Mouse (Mus musculus) stomach, postnatal 0 days (tissue): ENCODE data around the gene Ppp1r9a.

Experiments used
- CTCF ChIP-seq: IDR thresholded peaks from 2 replicates; pipeline ENCODE4 v1.5.1; 2016; ENCODE audit warnings: antibody characterized with exemption, low read depth, mild to moderate bottlenecking, moderate library complexity
- EP300 ChIP-seq: optimal IDR thresholded peaks from 2 replicates; pipeline ENCODE3; 2016; ENCODE audit warnings: antibody characterized with exemption

DNA sequence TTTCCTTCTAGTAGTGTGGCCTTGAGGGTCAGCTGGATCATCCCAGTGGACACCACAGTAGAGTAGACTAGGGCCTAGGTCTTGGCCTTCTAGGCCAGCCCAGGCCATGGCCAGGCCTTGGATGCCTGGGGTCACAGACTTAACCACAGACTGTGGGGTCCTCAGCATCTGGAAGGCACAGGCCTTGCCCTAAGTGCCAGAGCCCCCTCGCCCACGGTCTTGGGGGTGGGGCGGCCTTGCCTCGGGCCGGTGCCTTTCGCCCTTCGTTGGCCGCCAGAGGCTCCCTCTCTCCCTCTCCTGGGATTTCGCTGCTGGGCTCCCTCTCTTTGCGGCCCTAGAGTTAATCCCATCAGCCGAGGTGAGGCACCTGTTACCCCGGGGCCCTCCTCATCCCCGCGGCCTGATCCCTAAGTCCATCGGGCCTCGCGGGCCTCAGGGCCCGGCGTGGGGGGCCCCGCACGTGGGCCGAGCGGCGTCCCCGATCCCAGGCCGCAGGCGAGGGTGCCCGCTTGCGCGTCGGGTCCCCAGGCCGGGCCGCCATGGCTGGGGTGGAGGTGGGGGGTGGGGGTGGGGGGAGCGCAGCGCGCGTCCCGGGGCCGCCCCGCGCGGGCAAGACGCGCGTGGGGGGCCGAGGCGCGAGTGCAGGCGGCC is at the start of gene Ppp1r9a:
- TF ChIP-seq CTCF (peak; percentile 67), EP300 (no peak)
